Mouse (Mus musculus) erythroblast, embryonic 14.5 days (primary cell): ENCODE results near the gene B4galnt4.

Source experiments
- GATA1 ChIP-seq: IDR thresholded peaks from 2 replicates; pipeline ENCODE4 v1.6.1; 2012; ENCODE audit warnings: low read length, inconsistent platforms, mixed read lengths
- TAL1 ChIP-seq: IDR thresholded peaks from 3 replicates; pipeline ENCODE4 v1.6.1; 2012; ENCODE audit warnings: low read length, inconsistent platforms, mixed read lengths

GRCm38 (mm10) chr7:141051060-141051685 is 9.7 kb upstream of the B4galnt4 start:
- no peak for TF ChIP-seq GATA1
- no peak for TF ChIP-seq TAL1
